Mouse (Mus musculus) ES-Bruce4 (cell line): Measurements from ENCODE around the gene Hoxc6. TPM values are rescaled to one million over a fixed set of nuclear protein-coding genes. Genes with fewer than 3 reads are reported as not detected.

ENCODE experiments used
- H3K27ac ChIP-seq: 2 replicates; pipeline ENCODE4 v1.5.1; 2012; ENCODE audit warnings: low read length, inconsistent platforms; ENCODE audit not compliant: insufficient read depth
- H3K27me3 ChIP-seq: 2 replicates; pipeline ENCODE4 v1.6.1; 2012; ENCODE audit warnings: mild to moderate bottlenecking, low read length, inconsistent platforms; ENCODE audit not compliant: control insufficient read depth, poor library complexity, insufficient read depth, severe bottlenecking
- H3K36me3 ChIP-seq: 2 replicates; pipeline ENCODE4 v1.6.1; 2012; ENCODE audit warnings: inconsistent platforms, mild to moderate bottlenecking, low read length, moderate library complexity; ENCODE audit not compliant: control insufficient read depth, poor library complexity, insufficient read depth, severe bottlenecking
- H3K4me1 ChIP-seq: one replicate; pipeline ENCODE4 v1.8.1; 2011; ENCODE audit warnings: low read length; ENCODE audit not compliant: control insufficient read depth, insufficient read depth
- H3K4me3 ChIP-seq: 2 replicates; pipeline ENCODE4 v1.5.1; 2011; ENCODE audit warnings: low read depth, mild to moderate bottlenecking, low read length
- H3K9ac ChIP-seq: 2 replicates; pipeline ENCODE4 v1.6.1; 2012; ENCODE audit warnings: low read depth, mild to moderate bottlenecking, inconsistent platforms; ENCODE audit not compliant: poor library complexity, severe bottlenecking
- H3K9me3 ChIP-seq: replicated peaks from 2 replicates; pipeline ENCODE4 v1.6.1; 2012; ENCODE audit warnings: mild to moderate bottlenecking, low read length, inconsistent platforms; ENCODE audit not compliant: control insufficient read depth, poor library complexity, insufficient read depth, severe bottlenecking
- CTCF ChIP-seq: IDR thresholded peaks from one replicate; pipeline ENCODE4 v1.8.1; 2011; ENCODE audit warnings: low read depth, low read length
- EP300 ChIP-seq: IDR thresholded peaks from 2 replicates; pipeline ENCODE4 v1.6.1; 2011; ENCODE audit warnings: low read depth, low read length; ENCODE audit not compliant: insufficient read depth
- POLR2A ChIP-seq: IDR thresholded peaks from one replicate; pipeline ENCODE4 v1.8.1; 2011; ENCODE audit warnings: low read length; ENCODE audit not compliant: insufficient read depth
- polyA plus RNA-seq: library from polyadenylated mRNA; stranded (reverse); fragments of >200 nt; gene quantifications from 2 replicates; pipeline ENCODE4 v1.2.4, GENCODE M21; 2011; ENCODE audit warnings: low read depth; ENCODE audit not compliant: missing spikeins, insufficient read depth, insufficient read length

Gene Hoxc6
- polyA plus RNA-seq, 1 experiment = 1.3 TPM

DNA sequence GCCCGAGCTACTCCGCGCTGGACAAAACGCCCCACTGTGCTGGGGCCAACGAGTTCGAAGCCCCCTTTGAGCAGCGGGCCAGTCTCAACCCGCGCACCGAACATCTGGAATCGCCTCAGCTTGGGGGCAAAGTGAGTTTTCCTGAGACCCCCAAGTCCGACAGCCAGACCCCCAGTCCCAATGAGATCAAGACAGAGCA lies 30.8 kb upstream of the Hoxc6 start, which contains the start of gene Hoxc5:
TSS of gene Hoxc5 (plus strand) at position 132 of the 199 bp plus-strand sequence.
- Histone ChIP-seq H3K9me3 (no peaks in the 10 kb centered on the region), H3K27ac (no peak within 1 kb of the TSS), H3K4me1 (no peaks in the 10 kb centered on the region), H3K36me3 (no peaks in the 10 kb centered on the region), H3K9ac (no peak within 1 kb of the TSS), H3K4me3 (peak within 1 kb of the TSS; percentile 44), H3K27me3 (peaks cover 43% of the 10 kb centered on the region)
- TF ChIP-seq CTCF (no peak), POLR2A (no peak), EP300 (no peak)

DNA sequence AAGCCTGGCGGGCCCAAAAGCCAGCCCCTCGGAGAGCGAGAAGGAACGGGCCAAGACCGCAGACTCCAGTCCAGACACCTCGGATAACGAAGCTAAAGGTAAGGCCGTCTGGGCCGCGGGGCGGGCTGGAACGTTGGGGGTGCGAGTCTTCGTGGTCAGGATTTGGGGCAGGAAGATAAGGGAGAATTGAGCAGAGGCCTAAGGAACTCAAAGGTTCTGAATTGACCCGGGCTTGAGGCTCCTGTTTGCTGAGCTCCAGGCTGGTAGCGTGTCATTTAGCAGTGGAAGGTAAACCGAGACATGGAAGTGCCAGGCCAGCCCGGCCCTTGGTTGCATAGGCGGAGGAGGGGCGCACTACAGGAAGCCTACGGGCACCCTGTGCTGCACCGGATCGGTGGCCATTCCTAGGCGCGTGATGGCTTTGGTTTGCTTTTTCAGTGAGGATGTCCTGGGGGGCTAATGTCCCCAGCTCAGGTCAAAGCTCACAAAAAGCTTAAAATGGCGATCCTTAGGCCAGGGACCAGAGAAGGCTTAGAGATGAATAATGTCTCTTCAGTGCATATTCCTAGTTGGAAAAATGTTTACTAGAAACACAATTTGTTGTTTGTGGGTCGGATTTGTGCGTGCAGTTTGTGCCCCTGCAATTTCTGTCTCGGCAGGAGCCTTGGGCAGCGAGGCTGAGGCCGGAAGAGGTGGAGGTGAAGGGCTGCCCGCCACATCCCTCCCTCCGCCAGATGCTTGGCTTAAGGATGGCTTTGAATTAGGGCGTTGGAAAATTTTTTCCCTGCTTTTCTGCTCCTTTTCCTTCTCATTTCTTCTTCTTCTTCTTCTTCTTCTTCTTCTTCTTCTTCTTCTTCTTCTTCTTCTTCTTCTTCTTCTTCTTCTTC lies 30.3 kb upstream of the Hoxc6 start:
- H3K9me3 ChIP-seq = no peaks in the 10 kb centered on the region
- H3K36me3 ChIP-seq = no peaks in the 10 kb centered on the region
- TF ChIP-seq EP300 (no peak), CTCF (no peak), POLR2A (no peak)
- H3K4me1 ChIP-seq = no peaks in the 10 kb centered on the region
- no peak overlapping the region for H3K27ac ChIP-seq
- H3K9ac ChIP-seq = no peak overlapping the region
- H3K27me3 ChIP-seq = peaks cover 45% of the 10 kb centered on the region
- H3K4me3 ChIP-seq = no peak overlapping the region

DNA sequence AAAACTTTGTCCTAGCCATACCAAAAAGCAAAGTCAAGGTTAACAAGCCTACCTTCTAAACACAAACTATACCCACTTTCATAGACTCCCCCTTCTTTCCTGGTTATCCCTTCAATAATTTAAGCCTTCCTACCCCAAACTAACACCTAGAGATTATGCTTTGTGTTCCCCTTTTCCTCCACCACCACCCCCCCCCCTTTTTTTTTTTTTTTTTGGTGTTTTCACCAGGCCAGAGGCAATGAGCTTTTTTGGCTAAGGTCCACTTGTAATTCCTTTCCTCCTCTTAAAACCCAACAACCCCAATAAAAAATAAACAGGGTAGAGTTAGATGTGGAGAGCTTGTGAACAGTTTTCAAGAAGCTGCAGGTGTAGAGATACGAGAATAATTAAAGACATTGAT lies 28.8 kb upstream of the Hoxc6 start:
- Histone ChIP-seq H3K9me3 (no peaks in the 10 kb centered on the region), H3K27me3 (peaks cover 44% of the 10 kb centered on the region), H3K4me1 (no peaks in the 10 kb centered on the region), H3K9ac (no peak overlapping the region), H3K4me3 (no peak overlapping the region), H3K36me3 (no peaks in the 10 kb centered on the region), H3K27ac (no peak overlapping the region)
- no peak for TF ChIP-seq POLR2A
- no peak for TF ChIP-seq CTCF
- no peak for TF ChIP-seq EP300

DNA sequence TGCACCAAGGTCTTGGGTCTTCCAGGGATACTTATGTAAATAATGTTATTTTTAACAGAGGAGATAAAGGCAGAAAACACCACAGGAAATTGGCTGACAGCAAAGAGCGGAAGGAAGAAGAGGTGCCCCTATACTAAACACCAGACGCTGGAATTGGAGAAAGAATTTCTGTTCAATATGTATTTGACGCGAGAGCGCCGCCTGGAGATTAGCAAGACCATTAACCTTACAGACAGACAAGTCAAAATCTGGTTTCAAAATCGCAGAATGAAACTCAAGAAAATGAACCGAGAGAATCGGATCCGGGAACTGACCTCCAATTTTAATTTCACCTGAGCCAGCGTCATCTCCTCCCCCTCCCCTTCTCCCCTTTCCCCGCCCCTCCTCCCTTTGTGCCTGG lies 27.3 kb upstream of the Hoxc6 start:
- Histone ChIP-seq H3K27ac (no peak overlapping the region), H3K4me3 (no peak overlapping the region), H3K27me3 (peaks cover 43% of the 10 kb centered on the region), H3K9me3 (no peaks in the 10 kb centered on the region), H3K9ac (no peak overlapping the region), H3K36me3 (no peaks in the 10 kb centered on the region), H3K4me1 (no peaks in the 10 kb centered on the region)
- no peak for TF ChIP-seq CTCF
- no peak for TF ChIP-seq POLR2A
- TF ChIP-seq EP300 = no peak

DNA sequence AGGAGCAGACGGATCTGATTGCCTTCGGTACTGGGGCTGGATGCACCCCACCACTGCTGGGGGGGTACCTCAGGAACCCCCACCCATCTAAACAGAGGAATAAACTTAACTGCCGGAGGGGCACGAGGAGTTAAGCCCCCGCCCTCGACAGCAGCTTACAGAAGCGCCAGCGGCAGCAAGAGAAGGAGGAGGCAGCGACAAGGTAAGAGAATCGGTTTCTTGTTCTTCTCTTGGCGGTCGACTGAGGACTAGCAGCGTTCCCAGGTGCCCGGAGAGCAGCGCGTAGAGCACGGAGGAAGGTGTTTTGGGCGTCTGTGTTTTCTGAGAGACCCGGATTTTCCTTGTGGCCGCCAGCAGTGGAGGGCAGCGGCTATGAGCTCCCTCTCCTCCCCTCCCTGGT lies 25.8 kb upstream of the Hoxc6 start:
- Histone ChIP-seq H3K4me3 (no peak overlapping the region), H3K36me3 (no peaks in the 10 kb centered on the region)

DNA sequence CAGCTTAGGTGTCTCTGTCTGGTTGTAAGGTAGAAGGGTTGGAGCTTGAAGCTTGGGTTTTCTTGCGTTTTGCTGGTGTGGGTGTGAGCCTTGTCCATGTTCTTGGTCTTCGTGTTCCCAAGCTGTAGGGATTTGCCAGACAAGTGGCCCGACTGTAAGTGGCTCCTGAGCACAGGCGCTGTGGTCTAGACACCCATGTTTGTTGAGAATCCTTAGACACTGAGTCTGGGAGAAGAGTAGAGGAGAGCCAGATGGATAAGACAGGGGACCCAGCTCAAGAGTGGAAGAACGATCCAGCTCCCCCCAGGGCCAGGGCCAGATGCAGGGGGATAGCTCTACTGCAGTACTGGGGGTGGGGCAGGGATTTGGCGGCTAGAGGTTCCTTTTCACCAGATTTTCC lies 25.3 kb upstream of the Hoxc6 start:
- H3K36me3 ChIP-seq = no peaks in the 10 kb centered on the region
- TF ChIP-seq EP300 (no peak), CTCF (no peak), POLR2A (no peak)
- H3K27ac ChIP-seq = no peak overlapping the region
- H3K9ac ChIP-seq = no peak overlapping the region
- H3K27me3 ChIP-seq = peaks cover 48% of the 10 kb centered on the region
- H3K4me3 ChIP-seq = no peak overlapping the region
- H3K4me1 ChIP-seq = no peaks in the 10 kb centered on the region
- H3K9me3 ChIP-seq = no peaks in the 10 kb centered on the region

More for the DNA sequence above, 25.8 kb upstream of the Hoxc6 start:
- Histone ChIP-seq H3K9me3 (no peaks in the 10 kb centered on the region), H3K27me3 (peaks cover 48% of the 10 kb centered on the region), H3K27ac (no peak overlapping the region), H3K9ac (no peak overlapping the region), H3K4me1 (no peaks in the 10 kb centered on the region)
- no peak for TF ChIP-seq POLR2A
- TF ChIP-seq EP300 = no peak
- no peak for TF ChIP-seq CTCF
